Mouse (Mus musculus) limb, embryonic 10.5 days (tissue): ENCODE measurements around the gene Podnl1. TPM values are rescaled to one million over a fixed set of nuclear protein-coding genes. Genes with fewer than 3 reads are reported as not detected.

ENCODE experiments used
- DNase-seq: peaks from one replicate; pipeline ENCODE4 v3.0.0-alpha.2; 2017; ENCODE audit warnings: low spot score
- H3K27ac ChIP-seq: fragments of 300-500 bp; sonication (generic); 2 replicates; pipeline ENCODE4 v1.5.1; 2016; ENCODE audit warnings: mild to moderate bottlenecking
- H3K27me3 ChIP-seq: fragments of 300-500 bp; sonication (generic); 2 replicates; pipeline ENCODE4 v1.6.1; 2016; ENCODE audit warnings: low read depth, mild to moderate bottlenecking; ENCODE audit not compliant: poor library complexity, severe bottlenecking
- H3K36me3 ChIP-seq: fragments of 300-500 bp; sonication (generic); 2 replicates; pipeline ENCODE4 v1.6.1; 2016; ENCODE audit warnings: mild to moderate bottlenecking, moderate library complexity
- H3K4me1 ChIP-seq: fragments of 300-500 bp; sonication (generic); 2 replicates; pipeline ENCODE4 v1.6.1; 2016
- H3K4me3 ChIP-seq: fragments of 300-500 bp; sonication (generic); 2 replicates; pipeline ENCODE4 v1.5.1; 2016; ENCODE audit warnings: mild to moderate bottlenecking, moderate library complexity
- H3K9me3 ChIP-seq: fragments of 300-500 bp; sonication (generic); replicated peaks from 2 replicates; pipeline ENCODE4 v1.6.1; 2016; ENCODE audit warnings: mild to moderate bottlenecking
- WGBS: fragments of 180-500 bp; shearing (Covaris S2); methylation state at CpG from one replicate; pipeline ENCODE4 v1.1.7; 2016; 5-methylcytosine and 5-hydroxymethylcytosine counted together
- polyA plus RNA-seq: library from polyadenylated mRNA; unstranded; fragments of >200 nt; fragmentation: Nextera tagmentation; extraction: Ambion mirVana; gene quantifications from 2 replicates; pipeline ENCODE4 v1.2.1, GENCODE M21; 2016

Podnl1 gene
- 0.29 TPM in 1 of 2 replicates, not detected in the other for polyA plus RNA-seq

GRCm38 (mm10) chr8:84125656-84126055 is at the start of gene Podnl1:
Gene Podnl1 (plus strand): TSS chr8:84125989.
- WGBS, result 71% methylated on average over 9 of the region's 9 CpGs
- peak within 1 kb of the TSS; percentile 66 for H3K27ac ChIP-seq
- no peak for DNase-seq

GRCm38 (mm10) chr8:84076412-84076811 is 49.4 kb upstream of the Podnl1 start:
- no peak overlapping the region for H3K27ac ChIP-seq
- WGBS, result 97% methylated on average over 1 of the region's 1 CpGs
- peaks cover 73% of the 10 kb centered on the region for H3K36me3 ChIP-seq
- no peak for DNase-seq
- no peaks in the 10 kb centered on the region for H3K27me3 ChIP-seq
- no peaks in the 10 kb centered on the region for H3K9me3 ChIP-seq
- no peak overlapping the region for H3K4me3 ChIP-seq
- peaks cover 39% of the 10 kb centered on the region for H3K4me1 ChIP-seq

More at GRCm38 (mm10) chr8:84125656-84126055, at the start of gene Podnl1:
- Histone ChIP-seq H3K27me3 (peaks cover 4% of the 10 kb centered on the region; the same call in 1 of the 2 replicates), H3K9me3 (no peaks in the 10 kb centered on the region), H3K36me3 (no peaks in the 10 kb centered on the region), H3K4me1 (peaks cover 28% of the 10 kb centered on the region), H3K4me3 (no peak within 1 kb of the TSS)

- no peak overlapping the region for H3K4me3 ChIP-seq
- WGBS, result 42% methylated on average over 3 of the region's 3 CpGs
- peaks cover 75% of the 10 kb centered on the region for H3K36me3 ChIP-seq
- no peaks in the 10 kb centered on the region for H3K9me3 ChIP-seq
- no peaks in the 10 kb centered on the region for H3K27me3 ChIP-seq
- H3K4me1 ChIP-seq, result peaks cover 38% of the 10 kb centered on the region
- H3K27ac ChIP-seq, result 0 out of 2 replicates have a peak overlapping the region, but pooled peaks have one; percentile 11
- DNase-seq, result no peak
Observed at GRCm38 (mm10) chr8:84076849-84077248, 48.9 kb upstream of the Podnl1 start.

GRCm38 (mm10) chr8:84079206-84079605 is 46.6 kb upstream of the Podnl1 start:
- 88% methylated on average over 5 of the region's 5 CpGs for WGBS
- H3K4me3 ChIP-seq, result no peak overlapping the region
- no peak overlapping the region for H3K27ac ChIP-seq
- DNase-seq, result no peak
- no peaks in the 10 kb centered on the region for H3K27me3 ChIP-seq
- H3K9me3 ChIP-seq, result no peaks in the 10 kb centered on the region
- peaks cover 94% of the 10 kb centered on the region for H3K36me3 ChIP-seq
- H3K4me1 ChIP-seq, result peaks cover 28% of the 10 kb centered on the region

GRCm38 (mm10) chr8:84083829-84084241 is 42.0 kb upstream of the Podnl1 start:
- 22% methylated on average over 8 of the region's 8 CpGs for WGBS
- Histone ChIP-seq H3K36me3 (peaks cover 95% of the 10 kb centered on the region), H3K4me1 (peaks cover 16% of the 10 kb centered on the region), H3K27ac (no peak overlapping the region), H3K4me3 (no peak overlapping the region), H3K27me3 (no peaks in the 10 kb centered on the region), H3K9me3 (no peaks in the 10 kb centered on the region)
- DNase-seq, result no peak

GRCm38 (mm10) chr8:84084341-84085115 is 41.3 kb upstream of the Podnl1 start:
- Histone ChIP-seq H3K4me3 (0 out of 2 replicates have a peak overlapping the region, but pooled peaks have one; percentile 15), H3K27ac (0 out of 2 replicates have a peak overlapping the region, but pooled peaks have one; percentile 15), H3K36me3 (peaks cover 98% of the 10 kb centered on the region), H3K27me3 (no peaks in the 10 kb centered on the region), H3K4me1 (peaks cover 16% of the 10 kb centered on the region), H3K9me3 (no peaks in the 10 kb centered on the region)
- WGBS, result 34% methylated on average over 42 of the region's 42 CpGs
- no peak for DNase-seq

- WGBS, result 90% methylated on average over 7 of the region's 7 CpGs
- DNase-seq, result no peak
- Histone ChIP-seq H3K4me3 (no peak overlapping the region), H3K4me1 (peaks cover 16% of the 10 kb centered on the region), H3K36me3 (peaks cover 100% of the 10 kb centered on the region), H3K27ac (no peak overlapping the region), H3K27me3 (no peaks in the 10 kb centered on the region), H3K9me3 (no peaks in the 10 kb centered on the region)
Observed at GRCm38 (mm10) chr8:84087156-84087555, 38.6 kb upstream of the Podnl1 start.

- Histone ChIP-seq H3K4me1 (peaks cover 16% of the 10 kb centered on the region), H3K27me3 (no peaks in the 10 kb centered on the region), H3K27ac (no peak overlapping the region; the same call in 1 of the 2 replicates), H3K9me3 (no peaks in the 10 kb centered on the region), H3K36me3 (peaks cover 100% of the 10 kb centered on the region), H3K4me3 (no peak overlapping the region)
- DNase-seq, result no peak
- WGBS, result 96% methylated on average over 14 of the region's 14 CpGs
Observed at GRCm38 (mm10) chr8:84087821-84088220, 38.0 kb upstream of the Podnl1 start.

GRCm38 (mm10) chr8:84089277-84089676 is 36.5 kb upstream of the Podnl1 start:
- H3K27ac ChIP-seq, result no peak overlapping the region
- no peak for DNase-seq
- H3K27me3 ChIP-seq, result no peaks in the 10 kb centered on the region
- 90% methylated on average over 9 of the region's 9 CpGs for WGBS
- peaks cover 8% of the 10 kb centered on the region for H3K4me1 ChIP-seq
- no peak overlapping the region for H3K4me3 ChIP-seq
- no peaks in the 10 kb centered on the region for H3K9me3 ChIP-seq
- peaks cover 100% of the 10 kb centered on the region for H3K36me3 ChIP-seq

- Histone ChIP-seq H3K36me3 (peaks cover 100% of the 10 kb centered on the region), H3K4me3 (no peak overlapping the region), H3K9me3 (no peaks in the 10 kb centered on the region), H3K27me3 (no peaks in the 10 kb centered on the region), H3K27ac (no peak overlapping the region), H3K4me1 (no peaks in the 10 kb centered on the region)
- 91% methylated on average over 8 of the region's 8 CpGs for whole genome bisulfite sequencing
- no peak for DNase-seq
Observed at GRCm38 (mm10) chr8:84090585-84090984, 35.2 kb upstream of the Podnl1 start.

- peaks cover 100% of the 10 kb centered on the region for H3K36me3 ChIP-seq
- 81% methylated on average over 8 of the region's 8 CpGs for WGBS
- no peak for DNase-seq
- H3K9me3 ChIP-seq, result no peaks in the 10 kb centered on the region
- no peaks in the 10 kb centered on the region for H3K27me3 ChIP-seq
- H3K4me3 ChIP-seq, result no peak overlapping the region
- 0 out of 2 replicates have a peak overlapping the region, but pooled peaks have one; percentile 2 for H3K27ac ChIP-seq
- H3K4me1 ChIP-seq, result no peaks in the 10 kb centered on the region
Observed at GRCm38 (mm10) chr8:84096061-84096460, 29.7 kb upstream of the Podnl1 start.

- peaks cover 8% of the 10 kb centered on the region for H3K4me1 ChIP-seq
- no peaks in the 10 kb centered on the region for H3K9me3 ChIP-seq
- H3K36me3 ChIP-seq, result peaks cover 98% of the 10 kb centered on the region
- no peak overlapping the region for H3K4me3 ChIP-seq
- DNase-seq, result no peak
- no peaks in the 10 kb centered on the region for H3K27me3 ChIP-seq
- no peak overlapping the region for H3K27ac ChIP-seq
- WGBS, result 94% methylated on average over 7 of the region's 7 CpGs
Observed at GRCm38 (mm10) chr8:84098376-84098775, 27.4 kb upstream of the Podnl1 start.

GRCm38 (mm10) chr8:84101476-84102270 is 24.1 kb upstream of the Podnl1 start:
- 94% methylated on average over 25 of the region's 25 CpGs for WGBS

More at GRCm38 (mm10) chr8:84101476-84102270, 24.1 kb upstream of the Podnl1 start:
- no peak overlapping the region; the same call in 1 of the 2 replicates for H3K4me3 ChIP-seq
- H3K4me1 ChIP-seq, result peaks cover 29% of the 10 kb centered on the region
- no peak overlapping the region for H3K27ac ChIP-seq
- peaks cover 65% of the 10 kb centered on the region for H3K36me3 ChIP-seq
- H3K27me3 ChIP-seq, result no peaks in the 10 kb centered on the region
- H3K9me3 ChIP-seq, result no peaks in the 10 kb centered on the region
- DNase-seq, result no peak
